Mouse (Mus musculus) stomach, embryonic 16.5 days (tissue): ENCODE results near the gene Degs1. TPM values are rescaled to one million over a fixed set of nuclear protein-coding genes. Genes with fewer than 3 reads are reported as not detected.

Experiments
- ATAC-seq: fragments of 200-750 bp; cut with Nextera tagmentation; 2 replicates; pipeline ENCODE4 v1.8.0; 2017; ENCODE audit warnings: moderate number of reproducible peaks, moderate TSS enrichment; ENCODE audit not compliant: insufficient read depth, low FRiP score
- H3K27ac ChIP-seq: fragments of 300-500 bp; sonication (generic); 2 replicates; pipeline ENCODE4 v1.5.1; 2014; ENCODE audit warnings: low read length
- H3K27me3 ChIP-seq: fragments of 300-500 bp; sonication (generic); 2 replicates; pipeline ENCODE4 v1.6.1; 2014; ENCODE audit warnings: low read length, control low read depth, mixed read lengths; ENCODE audit not compliant: control insufficient read depth, insufficient read depth
- H3K36me3 ChIP-seq: fragments of 300-500 bp; sonication (generic); 2 replicates; pipeline ENCODE4 v1.6.1; 2014; ENCODE audit warnings: low read length; ENCODE audit not compliant: control insufficient read depth, insufficient read depth
- H3K4me1 ChIP-seq: fragments of 300-500 bp; sonication (generic); 2 replicates; pipeline ENCODE4 v1.6.1; 2014; ENCODE audit warnings: low read length, control low read depth, mixed read lengths; ENCODE audit not compliant: control insufficient read depth, insufficient read depth
- H3K4me2 ChIP-seq: fragments of 300-500 bp; sonication (generic); 2 replicates; pipeline ENCODE4 v1.6.1; 2014; ENCODE audit warnings: low read depth, low read length, mixed read lengths
- H3K4me3 ChIP-seq: fragments of 300-500 bp; sonication (generic); replicated peaks from 2 replicates; pipeline ENCODE4 v1.5.1; 2014; ENCODE audit warnings: mild to moderate bottlenecking, low read length
- H3K9ac ChIP-seq: fragments of 300-500 bp; sonication (generic); 2 replicates; pipeline ENCODE4 v1.6.1; 2014; ENCODE audit warnings: low read length
- H3K9me3 ChIP-seq: fragments of 300-500 bp; sonication (generic); replicated peaks from 2 replicates; pipeline ENCODE4 v1.6.1; 2016; ENCODE audit warnings: low read length, control low read depth; ENCODE audit not compliant: control insufficient read depth
- WGBS: fragments of 180-500 bp; shearing (Covaris S2); extraction: QIAGEN DNeasy Blood & Tissue Kit; methylation state at CpG from one replicate; pipeline ENCODE4 v1.1.7; 2014; 5-methylcytosine and 5-hydroxymethylcytosine counted together
- polyA plus RNA-seq: library from polyadenylated mRNA; unstranded; fragments of >200 nt; fragmentation: Nextera tagmentation; extraction: Ambion mirVana; gene quantifications from 2 replicates; pipeline ENCODE4 v1.2.1, GENCODE M21; 2015

The Degs1 gene
- 146 TPM in 2 replicates for polyA plus RNA-seq

GRCm38 (mm10) chr1:182282091-182283075 is at the start of gene Degs1:
TSS of gene Degs1 (minus strand) at chr1:182282804.
- ATAC-seq = peak; percentile 95
- H3K36me3 ChIP-seq = peaks cover 8% of the 10 kb centered on the region; the same call in 1 of the 2 replicates
- H3K9ac ChIP-seq = peak within 1 kb of the TSS; percentile 95
- H3K9me3 ChIP-seq = no peaks in the 10 kb centered on the region
- peak within 1 kb of the TSS; percentile 92 for H3K27ac ChIP-seq
- peak within 1 kb of the TSS; percentile 81 for H3K4me2 ChIP-seq
- WGBS = under 1% methylated on average over 94 of the region's 94 CpGs
- H3K4me1 ChIP-seq = peaks cover 20% of the 10 kb centered on the region
- H3K27me3 ChIP-seq = no peaks in the 10 kb centered on the region
- peak within 1 kb of the TSS; percentile 91 for H3K4me3 ChIP-seq

GRCm38 (mm10) chr1:182325919-182326318 is 43.3 kb upstream of the Degs1 start:
- H3K27ac ChIP-seq = no peak overlapping the region
- H3K9ac ChIP-seq = no peak overlapping the region
- WGBS = 97% methylated on average over 1 of the region's 1 CpGs
- ATAC-seq = no peak
- H3K36me3 ChIP-seq = peaks cover 24% of the 10 kb centered on the region; the same call in 1 of the 2 replicates
- H3K9me3 ChIP-seq = no peaks in the 10 kb centered on the region
- H3K27me3 ChIP-seq = no peaks in the 10 kb centered on the region
- H3K4me1 ChIP-seq = no peaks in the 10 kb centered on the region
- no peak overlapping the region for H3K4me2 ChIP-seq
- H3K4me3 ChIP-seq = no peak overlapping the region

- H3K36me3 ChIP-seq = peaks cover 24% of the 10 kb centered on the region; the same call in 1 of the 2 replicates
- no peak overlapping the region for H3K4me2 ChIP-seq
- WGBS = 90% methylated on average over 7 of the region's 7 CpGs
- H3K27ac ChIP-seq = no peak overlapping the region
- H3K9ac ChIP-seq = no peak overlapping the region
- H3K4me1 ChIP-seq = no peaks in the 10 kb centered on the region
- H3K27me3 ChIP-seq = no peaks in the 10 kb centered on the region
- no peaks in the 10 kb centered on the region for H3K9me3 ChIP-seq
- no peak overlapping the region for H3K4me3 ChIP-seq
- no peak for ATAC-seq
These were observed 41.9 kb upstream of the Degs1 start for GRCm38 (mm10) chr1:182324552-182324951.

GRCm38 (mm10) chr1:182323139-182323538 is 40.5 kb upstream of the Degs1 start:
- no peak overlapping the region for H3K4me2 ChIP-seq

GRCm38 (mm10) chr1:182314201-182314600 is 31.6 kb upstream of the Degs1 start:
- no peaks in the 10 kb centered on the region for H3K27me3 ChIP-seq
- no peak overlapping the region for H3K27ac ChIP-seq
- ATAC-seq = no peak
- 0 out of 2 replicates have a peak, but pooled peaks cover 6% of the 10 kb centered on the region for H3K9me3 ChIP-seq
- no peaks in the 10 kb centered on the region for H3K4me1 ChIP-seq
- no peak overlapping the region for H3K4me2 ChIP-seq
- no peak overlapping the region for H3K4me3 ChIP-seq
- H3K9ac ChIP-seq = no peak overlapping the region
- 96% methylated on average over 5 of the region's 5 CpGs for WGBS
- peaks cover 27% of the 10 kb centered on the region for H3K36me3 ChIP-seq

More at GRCm38 (mm10) chr1:182323139-182323538, 40.5 kb upstream of the Degs1 start:
- ATAC-seq = no peak
- Histone ChIP-seq H3K9ac (no peak overlapping the region), H3K4me3 (no peak overlapping the region), H3K36me3 (peaks cover 24% of the 10 kb centered on the region; the same call in 1 of the 2 replicates), H3K27ac (no peak overlapping the region), H3K9me3 (no peaks in the 10 kb centered on the region), H3K4me1 (no peaks in the 10 kb centered on the region), H3K27me3 (no peaks in the 10 kb centered on the region)
- WGBS = 95% methylated on average over 3 of the region's 3 CpGs

- Histone ChIP-seq H3K9me3 (0 out of 2 replicates have a peak, but pooled peaks cover 6% of the 10 kb centered on the region), H3K27ac (no peak overlapping the region), H3K9ac (no peak overlapping the region), H3K4me3 (no peak overlapping the region), H3K27me3 (no peaks in the 10 kb centered on the region), H3K36me3 (peaks cover 27% of the 10 kb centered on the region), H3K4me2 (no peak overlapping the region), H3K4me1 (no peaks in the 10 kb centered on the region)
- 93% methylated on average over 8 of the region's 8 CpGs for WGBS
- ATAC-seq = no peak
These were observed 30.6 kb upstream of the Degs1 start for GRCm38 (mm10) chr1:182313181-182313580.

GRCm38 (mm10) chr1:182311376-182311775 is 28.8 kb upstream of the Degs1 start:
- WGBS = 94% methylated on average over 5 of the region's 5 CpGs
- no peak overlapping the region for H3K4me2 ChIP-seq
- no peak overlapping the region for H3K4me3 ChIP-seq
- no peak overlapping the region for H3K9ac ChIP-seq
- no peak for ATAC-seq
- H3K27ac ChIP-seq = no peak overlapping the region
- 0 out of 2 replicates have a peak, but pooled peaks cover 6% of the 10 kb centered on the region for H3K9me3 ChIP-seq
- H3K27me3 ChIP-seq = no peaks in the 10 kb centered on the region
- H3K36me3 ChIP-seq = peaks cover 16% of the 10 kb centered on the region
- no peaks in the 10 kb centered on the region for H3K4me1 ChIP-seq

- no peaks in the 10 kb centered on the region for H3K4me1 ChIP-seq
- H3K36me3 ChIP-seq = peaks cover 16% of the 10 kb centered on the region
- 92% methylated on average over 2 of the region's 2 CpGs for WGBS
- 0 out of 2 replicates have a peak, but pooled peaks cover 6% of the 10 kb centered on the region for H3K9me3 ChIP-seq
- no peaks in the 10 kb centered on the region for H3K27me3 ChIP-seq
- no peak overlapping the region for H3K27ac ChIP-seq
- H3K9ac ChIP-seq = no peak overlapping the region
- no peak overlapping the region for H3K4me2 ChIP-seq
- H3K4me3 ChIP-seq = no peak overlapping the region
- no peak for ATAC-seq
These were observed 27.7 kb upstream of the Degs1 start for GRCm38 (mm10) chr1:182310316-182310715.

- 0 out of 2 replicates have a peak, but pooled peaks cover 6% of the 10 kb centered on the region for H3K9me3 ChIP-seq
- H3K27me3 ChIP-seq = no peaks in the 10 kb centered on the region
- 60% methylated on average over 5 of the region's 5 CpGs for WGBS
- no peak overlapping the region for H3K4me2 ChIP-seq
- peaks cover 8% of the 10 kb centered on the region; the same call in 1 of the 2 replicates for H3K36me3 ChIP-seq
- no peak overlapping the region for H3K27ac ChIP-seq
- H3K4me1 ChIP-seq = no peaks in the 10 kb centered on the region
- no peak overlapping the region for H3K9ac ChIP-seq
- H3K4me3 ChIP-seq = no peak overlapping the region
- ATAC-seq = no peak
These were observed 26.8 kb upstream of the Degs1 start for GRCm38 (mm10) chr1:182309403-182309802.
